Mouse (Mus musculus) adrenal gland, postnatal 14 days (tissue): ENCODE results near the gene Thrb. TPM values are rescaled to one million over a fixed set of nuclear protein-coding genes. Genes with fewer than 3 reads are reported as not detected.
A peak's percentile ranks its signal among the peaks of the same experiment; 100 is the strongest.
"Not testable (repeated sequence)": the region's sequence is repeated elsewhere in the genome, so short reads cannot be mapped to it uniquely, and the experiment has no call there.

Experiments used
- DNase-seq: peaks from one replicate; pipeline ENCODE4 v3.0.0; 2021; ENCODE audit warnings: mixed read lengths
- total RNA-seq: library from RNA; stranded (reverse); gene quantifications from 2 replicates; pipeline ENCODE4 v1.2.3, GENCODE M21; 2021

Gene Thrb
- total RNA-seq, 1 experiment from 2014 or later = 56.0 TPM

DNA sequence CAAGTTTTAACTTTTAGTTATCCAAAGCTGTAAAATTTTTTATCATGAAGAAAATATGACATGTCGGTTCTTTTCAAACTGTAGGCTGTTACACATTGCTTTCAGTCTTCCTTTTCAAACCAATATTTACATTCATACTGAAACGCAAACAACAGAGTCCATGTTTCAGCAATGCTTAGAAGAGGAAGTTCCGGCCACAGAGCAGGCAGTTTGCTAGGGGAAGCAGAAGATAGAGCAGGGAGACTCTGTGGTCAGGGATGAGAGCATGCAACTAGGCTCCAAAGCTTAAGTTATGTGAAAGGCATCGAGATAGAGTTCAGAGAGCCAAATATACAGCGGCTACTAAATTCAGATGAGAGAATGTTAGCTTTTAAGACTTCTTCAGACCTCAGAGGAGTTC, 219.4 kb downstream of the Thrb start:
- no peak for DNase-seq

DNA sequence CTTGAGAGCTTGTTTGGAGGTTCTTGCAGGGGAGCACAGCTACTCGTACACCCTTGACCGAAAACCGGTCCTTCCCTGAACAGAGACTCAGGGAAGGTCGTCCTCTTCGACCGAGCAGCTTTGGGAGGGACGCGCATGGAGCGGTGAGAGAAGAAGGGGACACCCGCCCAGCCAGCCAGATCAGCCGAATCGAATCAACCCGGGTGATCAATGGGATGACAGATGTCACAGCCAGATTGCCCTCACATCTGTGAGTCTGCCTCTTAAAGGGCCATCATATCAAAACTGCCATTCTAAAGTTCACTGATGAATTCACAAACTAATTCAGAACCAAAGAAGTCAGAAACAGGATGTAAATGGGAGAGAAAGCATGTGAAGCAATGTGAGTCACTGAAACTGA, 224.8 kb downstream of the Thrb start:
- DNase-seq = no peak

DNA sequence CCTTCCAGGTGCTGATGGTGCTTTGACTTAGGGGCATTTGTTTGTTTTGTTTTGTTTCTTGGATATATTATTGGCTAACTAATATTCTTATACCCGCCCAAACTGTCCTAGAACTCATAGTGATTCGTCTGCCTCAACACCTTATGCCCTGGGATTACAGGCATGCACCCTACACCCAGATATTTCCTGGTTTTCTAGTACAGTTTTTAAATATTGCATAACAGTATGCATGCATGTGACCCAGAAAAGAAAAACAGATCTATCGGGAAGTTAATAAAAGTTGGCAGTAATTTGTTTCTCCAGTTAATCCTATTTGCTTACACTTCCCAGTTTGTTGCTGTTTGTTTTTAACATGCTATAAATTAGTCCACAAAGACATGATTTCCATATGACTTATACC, 225.3 kb downstream of the Thrb start:
- no peak for DNase-seq

DNA sequence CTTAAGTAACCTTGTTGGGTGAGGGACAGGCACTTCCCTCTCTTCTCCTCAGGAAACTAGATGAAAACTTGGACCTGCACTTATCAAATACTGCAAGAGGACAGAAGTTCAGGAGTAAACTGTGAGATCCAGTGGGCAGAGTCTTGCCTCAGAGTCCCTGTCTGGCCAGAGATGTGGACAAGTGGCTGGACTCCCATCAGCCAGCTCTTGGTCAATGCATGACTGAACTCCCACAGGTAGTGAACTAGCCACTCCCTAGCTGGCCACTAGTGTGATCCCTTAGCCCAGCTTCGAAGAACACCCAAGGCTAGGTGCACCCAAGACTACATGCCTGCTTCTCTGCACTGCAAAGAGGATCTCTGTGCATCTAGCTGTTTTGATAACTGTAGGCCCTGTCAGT, 234.7 kb downstream of the Thrb start:
- DNase-seq = peak; percentile 38

DNA sequence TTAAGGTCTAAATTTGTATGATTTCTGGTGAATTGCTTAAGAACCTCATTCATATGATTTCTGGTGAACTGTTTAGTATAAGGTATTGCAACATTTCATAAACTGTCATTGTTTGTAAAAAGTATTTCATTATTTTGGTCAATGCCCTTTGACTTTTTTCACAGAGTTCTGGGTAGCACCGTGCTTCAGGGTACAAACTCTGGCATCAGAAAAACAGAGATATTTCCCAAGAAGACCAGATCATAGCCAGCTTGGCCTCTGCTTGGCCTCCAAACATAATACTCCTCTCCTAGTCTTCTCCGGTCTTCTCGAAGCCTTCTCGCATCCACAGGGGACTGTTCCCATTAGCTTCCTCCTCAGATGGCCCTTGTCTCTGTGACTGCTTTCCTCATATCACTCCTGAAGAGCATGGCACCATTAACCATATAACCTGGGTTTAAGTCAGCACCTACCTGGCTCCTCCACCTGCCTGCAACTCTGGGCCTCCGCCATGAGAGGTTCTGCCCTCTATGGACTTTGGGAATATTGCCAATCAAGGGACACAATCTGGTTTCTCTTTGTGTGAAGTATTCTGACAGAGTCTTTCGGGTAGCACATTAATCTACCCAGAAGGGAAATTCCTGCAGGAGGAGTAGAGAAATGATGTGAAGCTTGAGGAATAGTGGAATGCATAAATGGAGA, 239.8 kb downstream of the Thrb start:
- no peak for DNase-seq

DNA sequence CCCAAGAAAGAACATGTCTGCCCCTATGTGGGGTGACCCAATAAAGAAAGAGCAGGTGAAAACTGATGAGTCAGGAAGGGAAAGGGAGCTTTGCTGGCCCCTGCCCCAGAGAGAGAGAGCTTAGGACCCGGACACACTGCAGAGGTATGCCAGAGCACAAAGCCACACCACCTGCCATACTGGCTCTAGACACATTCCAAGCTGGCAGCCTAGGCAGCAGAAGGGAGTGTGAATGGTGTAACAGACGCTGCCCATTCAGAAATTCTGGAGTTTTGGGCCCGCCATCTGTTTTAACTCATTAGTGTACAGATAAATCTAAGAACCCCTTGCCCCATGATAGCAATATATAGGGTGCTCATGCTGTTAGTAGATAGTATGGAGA, 240.3 kb downstream of the Thrb start:
- no peak for DNase-seq

DNA sequence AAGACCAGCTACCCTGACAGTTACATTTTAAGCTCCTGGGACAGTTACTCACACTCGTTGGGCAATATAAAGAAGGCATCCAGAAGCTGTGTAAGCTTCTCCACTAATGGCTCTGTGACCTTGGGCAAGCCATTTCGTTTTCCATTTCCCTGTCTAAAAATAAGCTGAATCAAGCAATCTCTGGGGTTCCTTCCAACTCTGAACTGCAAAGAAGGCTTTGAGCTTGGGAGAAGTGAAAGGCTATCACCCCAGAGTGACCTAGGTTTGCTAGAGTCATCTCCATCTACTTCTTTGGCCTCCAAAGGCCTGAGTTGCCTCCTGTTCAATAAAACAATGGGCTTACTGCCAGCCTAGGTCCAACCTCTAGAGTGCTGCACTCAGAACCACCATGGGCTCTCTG, 242.4 kb downstream of the Thrb start:
- peak; percentile 35 for DNase-seq

DNA sequence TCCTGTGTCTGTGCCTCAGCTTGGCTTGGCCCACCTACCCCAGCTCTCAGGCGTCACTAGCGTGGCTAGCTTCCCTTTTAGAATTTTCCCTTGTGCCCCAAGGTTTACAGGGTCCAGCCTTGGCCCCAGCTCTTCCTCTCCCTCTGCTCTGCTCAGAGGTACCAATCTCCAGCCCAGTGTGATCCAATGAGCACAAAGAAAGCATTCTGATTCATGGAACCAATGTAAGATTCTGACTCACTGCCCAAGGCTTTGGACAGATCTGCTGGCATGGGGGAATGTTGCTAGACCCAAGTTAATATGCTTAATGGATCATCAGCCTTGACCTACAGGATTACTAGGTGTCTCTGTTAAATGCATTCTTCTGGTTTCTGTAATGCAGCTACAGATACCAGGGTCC, 243.1 kb downstream of the Thrb start:
- DNase-seq = peak; percentile 28

DNA sequence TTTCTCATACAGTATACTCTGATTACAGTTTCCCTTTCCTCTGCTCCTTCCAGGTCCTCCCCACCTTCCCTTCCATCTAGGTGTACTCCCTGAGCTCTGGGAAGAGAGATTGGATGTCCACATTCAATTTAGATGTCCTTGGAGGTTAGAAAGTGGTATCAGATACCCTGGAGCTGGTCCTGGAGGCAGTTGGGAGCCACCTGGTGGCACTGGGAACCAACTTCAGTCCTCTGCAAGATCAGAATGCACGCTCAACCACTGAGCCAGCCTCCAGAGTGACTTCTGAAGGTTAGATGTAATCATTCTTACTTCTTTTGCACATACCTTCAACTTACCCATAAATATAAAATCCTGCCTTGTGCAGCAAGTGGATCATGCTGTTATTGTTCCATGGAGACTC, 244.5 kb downstream of the Thrb start:
- DNase-seq = peak; percentile 38

DNA sequence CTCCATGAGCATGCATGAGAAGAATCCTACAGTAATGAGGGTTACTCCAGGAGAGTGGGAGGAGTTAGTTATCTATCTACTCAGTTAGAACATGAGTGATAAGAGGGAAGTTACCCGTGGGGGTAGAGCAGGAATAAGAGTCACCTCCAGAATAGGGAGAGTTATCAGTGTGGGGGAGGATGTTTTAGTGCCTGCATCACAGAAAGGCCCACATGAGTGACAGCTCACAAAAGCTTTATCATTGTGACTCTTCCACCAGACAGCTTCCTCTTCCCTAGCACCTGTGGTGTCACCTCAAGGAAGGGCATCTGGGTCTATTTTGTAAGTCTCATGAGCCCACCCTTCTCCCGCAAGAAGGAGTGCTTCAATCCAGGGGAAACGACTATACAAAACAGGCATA, 245.6 kb downstream of the Thrb start:
- DNase-seq = no peak

DNA sequence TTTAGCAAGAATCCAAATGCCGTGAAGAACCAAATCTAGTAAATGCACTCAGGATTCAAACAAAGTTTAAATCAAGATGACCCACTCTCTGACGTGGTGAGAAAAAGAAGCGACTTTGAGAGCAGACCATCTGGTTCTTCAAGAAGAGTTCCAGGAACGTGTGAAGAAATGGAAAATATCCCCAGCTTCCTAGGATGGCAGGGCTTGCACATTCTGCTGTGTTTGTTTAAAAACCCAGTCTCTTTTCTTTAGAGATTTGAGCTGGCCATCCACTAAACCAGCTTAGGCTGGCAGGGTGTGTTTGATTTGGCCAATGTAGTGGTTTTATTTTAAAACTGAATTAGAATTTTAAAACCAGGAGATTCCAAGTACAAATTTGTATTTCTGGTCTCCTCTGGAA, 246.9 kb downstream of the Thrb start:
- no peak for DNase-seq

DNA sequence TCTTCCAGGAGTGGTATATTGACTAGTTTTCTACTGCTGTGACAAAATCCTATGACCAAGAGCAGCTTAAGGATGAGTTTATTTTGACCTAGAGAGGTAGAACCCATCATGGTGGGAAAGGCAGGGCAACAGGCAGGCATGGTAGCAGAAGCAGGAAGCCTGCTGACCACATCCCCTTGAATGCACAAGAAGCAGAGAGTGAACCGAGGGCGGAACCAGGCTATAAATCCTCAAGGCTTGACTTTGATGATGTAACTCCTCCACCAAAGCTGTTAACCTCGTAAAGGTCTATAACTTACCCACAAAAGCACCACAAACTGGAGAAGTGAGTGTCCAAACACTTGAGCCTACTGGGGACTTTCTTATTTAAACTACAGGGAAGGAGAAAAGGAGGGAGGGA, 251.1 kb downstream of the Thrb start:
- DNase-seq = no peak

DNA sequence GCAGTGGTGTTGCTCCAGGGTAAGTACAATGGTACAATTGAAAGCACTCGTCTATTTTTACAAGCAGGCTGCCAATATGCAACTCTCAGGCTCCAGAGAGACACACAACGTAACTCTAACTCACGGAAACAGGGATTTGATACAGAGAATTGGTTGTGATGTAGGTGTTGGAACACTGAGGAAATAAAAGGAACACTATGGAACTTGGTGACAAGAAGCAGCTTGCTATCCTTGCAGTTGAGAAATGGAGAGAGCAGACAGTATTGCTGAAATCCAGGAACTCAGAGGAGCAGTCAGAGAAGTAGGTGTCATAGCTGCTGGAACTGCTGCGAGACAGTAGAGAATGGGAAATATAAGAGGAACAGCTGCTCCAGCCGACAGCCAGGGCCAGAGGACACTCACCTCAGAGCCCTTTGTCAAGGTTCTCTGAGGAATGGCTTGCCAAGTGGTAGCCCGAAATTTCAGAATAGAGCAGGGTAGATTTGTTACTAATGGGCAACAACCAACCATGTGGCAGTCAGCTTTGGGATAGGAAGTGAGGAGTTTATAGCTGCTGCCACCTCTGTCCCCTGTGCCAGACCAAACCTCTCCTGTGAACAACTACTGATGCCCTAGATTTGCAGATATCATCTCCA, 252.6 kb downstream of the Thrb start:
- peak; percentile 10 for DNase-seq

DNA sequence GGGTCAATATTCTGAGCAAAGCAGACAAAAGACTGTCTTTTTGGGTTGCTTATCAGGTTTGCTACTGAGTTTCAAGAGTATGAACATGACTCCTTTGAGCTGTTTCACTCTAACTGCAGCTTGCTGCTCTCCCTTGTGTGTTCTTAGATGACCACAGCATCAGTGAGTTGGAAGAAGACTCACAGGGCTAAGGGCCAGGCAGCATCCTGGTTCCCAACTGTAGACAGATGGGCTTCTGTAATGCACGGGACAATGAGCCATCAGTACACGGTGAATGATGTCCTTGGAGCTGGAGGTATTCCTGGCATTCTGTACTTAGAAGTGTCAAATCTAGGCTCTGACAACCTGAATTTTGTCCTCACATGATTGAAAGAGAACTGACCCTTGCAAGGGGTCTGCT, 255.5 kb downstream of the Thrb start:
- no peak for DNase-seq

DNA sequence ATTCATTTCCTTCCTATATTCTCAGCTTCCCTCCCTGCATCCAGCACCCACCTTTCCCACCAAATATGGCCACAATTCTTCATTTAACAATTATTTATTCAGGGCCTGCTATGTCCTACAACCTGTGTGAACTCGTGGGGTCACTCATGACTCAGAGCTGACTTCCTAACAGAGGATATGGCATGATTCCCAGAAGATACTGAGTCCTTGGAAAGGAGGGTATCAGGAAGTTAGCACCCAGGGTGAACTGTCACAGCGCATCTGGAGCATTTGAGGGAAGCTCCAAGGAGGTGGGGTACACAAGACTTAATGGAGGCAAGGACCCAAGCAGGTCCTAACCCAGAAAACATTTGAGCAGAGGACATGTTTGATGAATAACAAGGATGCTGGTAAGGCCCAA, 256.6 kb downstream of the Thrb start:
- DNase-seq = no peak

DNA sequence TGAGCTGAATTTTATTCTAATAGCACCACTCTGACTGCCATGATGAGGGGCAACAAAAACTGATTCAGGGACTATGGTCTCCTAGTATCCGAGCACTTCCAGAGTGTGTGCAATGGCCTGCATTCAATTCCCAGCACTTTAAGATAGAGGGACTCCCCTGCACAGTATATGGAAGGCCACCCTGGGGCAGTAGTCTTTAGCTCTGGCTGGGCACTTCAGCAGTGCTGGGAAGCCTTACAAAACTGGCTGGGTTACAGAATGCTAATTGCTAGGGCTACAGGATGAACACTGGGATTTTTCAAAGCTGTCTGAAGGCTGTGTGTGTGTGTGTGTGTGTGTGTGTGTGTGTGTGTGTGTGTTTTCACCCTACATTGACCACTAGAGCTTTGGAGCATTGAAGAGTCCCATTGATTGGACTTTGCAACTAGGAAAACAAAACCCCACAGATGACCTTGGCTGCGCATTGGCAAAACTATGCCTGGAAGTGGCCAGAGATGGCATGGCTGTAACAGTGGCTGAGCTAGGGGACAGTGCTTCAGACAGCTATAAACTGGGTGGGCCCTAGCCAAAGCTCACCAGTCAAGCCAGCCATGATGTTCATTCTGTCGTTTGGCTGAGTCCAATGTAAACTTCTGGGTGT, 257.2 kb downstream of the Thrb start:
- DNase-seq = no peak

DNA sequence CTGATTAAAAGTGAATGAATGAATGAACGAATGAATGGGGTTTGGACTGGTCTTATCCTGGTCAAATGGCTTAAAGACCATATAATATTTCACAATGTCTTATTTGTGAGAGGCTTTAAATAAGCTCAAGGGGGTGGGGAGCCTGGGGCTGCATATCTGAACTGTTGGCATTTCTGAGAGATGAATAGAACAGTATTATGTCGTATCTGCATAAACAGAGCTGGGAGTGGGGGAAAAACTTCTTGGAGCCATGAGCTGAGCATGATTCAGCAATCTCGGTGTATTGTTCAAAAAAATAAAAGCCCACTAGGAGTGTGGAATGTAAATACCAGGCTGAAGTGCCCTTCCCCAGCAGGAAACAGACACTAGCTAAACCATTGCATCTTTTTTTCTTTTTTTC, 257.8 kb downstream of the Thrb start:
- no peak for DNase-seq

DNA sequence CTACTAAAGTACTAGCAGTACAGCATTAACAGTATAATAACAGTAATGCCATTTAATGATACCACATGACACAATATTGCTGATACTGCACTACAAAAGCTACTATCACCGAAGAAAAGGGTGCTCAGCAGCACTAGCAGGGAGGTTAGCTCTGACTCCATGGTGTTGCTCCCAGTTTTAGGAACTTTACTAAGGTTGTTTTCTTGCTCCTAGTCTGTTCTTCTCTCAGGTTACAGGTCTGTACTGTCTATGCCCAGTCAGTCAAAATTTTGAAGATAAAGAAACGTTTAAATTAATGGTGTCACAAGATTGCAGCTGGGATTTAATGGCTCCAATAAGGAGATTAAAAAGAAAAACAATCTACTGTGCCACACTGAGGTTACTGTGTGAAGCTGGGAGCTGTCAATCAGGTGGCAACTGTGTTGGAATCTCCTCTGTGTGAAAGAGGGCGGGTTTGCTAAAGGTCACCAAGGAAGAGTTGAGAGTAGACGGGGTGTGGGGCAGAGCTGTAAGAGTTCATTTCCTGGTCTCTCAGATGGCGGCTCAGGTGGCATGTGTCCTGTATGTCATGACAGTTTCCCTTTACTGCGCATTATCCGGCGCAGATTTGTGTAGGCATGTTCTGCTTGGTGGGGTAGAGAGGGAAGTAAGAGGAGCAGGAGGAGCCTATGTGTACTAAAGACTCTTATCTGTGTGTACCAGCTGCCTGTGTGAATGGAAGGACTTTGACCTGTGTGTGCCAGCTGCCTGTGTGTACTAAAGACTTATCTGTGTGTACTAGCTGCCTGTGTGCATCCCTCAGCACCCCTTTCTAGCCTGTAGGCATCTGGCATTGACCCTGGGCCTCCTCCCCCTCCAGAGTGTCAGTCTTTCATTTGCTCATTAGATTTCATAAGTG, 263.0 kb downstream of the Thrb start:
- peak; percentile 29 for DNase-seq

DNA sequence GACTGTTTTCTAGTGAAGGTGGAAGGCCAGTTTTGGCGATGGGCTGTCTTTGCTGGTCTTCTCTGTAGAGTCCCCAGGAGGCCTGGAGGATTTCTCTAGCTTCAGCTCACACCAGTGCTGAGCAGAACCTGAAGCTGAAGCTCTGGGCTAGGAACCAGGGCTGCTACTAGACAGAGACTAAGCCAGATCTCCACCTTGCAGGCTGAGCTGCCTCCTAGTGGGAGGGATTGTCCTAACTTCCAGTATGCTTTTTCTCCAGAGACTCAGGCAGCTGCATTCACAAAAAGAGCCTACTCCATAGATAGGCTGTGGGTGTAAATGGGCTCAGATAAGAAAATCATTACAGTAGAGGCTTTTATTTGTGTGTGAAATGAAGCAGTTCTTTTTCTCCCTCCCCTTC, 267.4 kb downstream of the Thrb start:
- peak; percentile 52 for DNase-seq

DNA sequence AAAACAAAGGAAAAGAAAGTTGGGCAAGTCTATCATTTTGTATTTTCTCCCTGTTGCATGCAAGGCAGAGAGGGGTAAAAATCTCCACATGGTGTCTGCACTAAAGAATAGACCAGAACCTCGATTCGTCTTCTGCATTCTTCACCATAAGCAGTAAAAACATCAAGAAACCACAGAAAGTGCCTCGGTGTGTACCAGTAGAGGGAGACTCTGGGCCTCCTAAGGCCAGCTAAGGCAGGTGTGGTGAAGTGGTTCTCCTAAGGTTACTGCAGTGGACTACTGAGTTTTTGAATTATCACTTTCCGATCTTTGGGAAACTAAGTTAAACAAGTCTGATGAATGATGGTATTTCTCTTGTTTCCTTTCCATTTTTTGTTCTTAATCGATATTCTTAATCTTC, 269.5 kb downstream of the Thrb start:
- no peak for DNase-seq

DNA sequence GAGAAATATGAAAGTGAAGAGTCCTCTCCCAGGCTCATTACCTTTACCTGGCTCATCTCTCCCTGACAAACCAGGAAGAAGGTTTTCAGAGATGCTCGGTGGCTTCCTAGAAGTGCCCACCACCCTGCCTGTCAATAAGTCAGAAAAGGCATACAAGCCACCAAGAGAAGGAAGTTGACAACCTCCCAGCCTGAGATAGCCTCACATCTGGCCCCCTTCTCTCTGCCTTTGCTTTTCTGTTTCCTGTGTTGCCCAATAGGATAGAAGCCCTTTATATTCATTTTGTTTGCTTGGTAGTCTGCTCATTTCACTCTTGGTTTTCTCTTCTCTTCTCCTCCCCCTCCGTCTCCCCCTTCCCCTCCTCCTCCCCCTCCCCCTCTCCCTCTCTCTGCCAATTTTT, 273.4 kb downstream of the Thrb start:
- DNase-seq = no peak

DNA sequence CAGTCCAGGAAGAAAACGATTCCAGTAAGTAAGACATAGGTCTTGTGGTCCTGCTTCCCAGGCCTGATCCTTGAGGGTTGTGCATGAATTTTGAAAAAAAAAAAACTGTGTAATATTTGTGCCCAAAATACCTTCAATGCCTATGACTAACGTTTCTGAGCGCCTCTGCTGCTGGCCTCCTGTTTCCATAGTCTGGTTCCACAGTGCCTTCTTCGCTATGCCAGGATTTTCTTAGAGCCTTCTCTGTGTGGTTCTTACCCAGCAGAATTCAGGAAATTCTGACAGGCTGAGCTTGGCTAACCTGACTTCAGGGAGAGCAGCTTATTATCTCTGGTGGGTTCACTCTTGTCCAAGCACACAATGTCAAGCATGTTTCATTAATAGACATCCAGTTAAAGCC, 274.7 kb downstream of the Thrb start:
- not testable (repeated sequence) for DNase-seq

DNA sequence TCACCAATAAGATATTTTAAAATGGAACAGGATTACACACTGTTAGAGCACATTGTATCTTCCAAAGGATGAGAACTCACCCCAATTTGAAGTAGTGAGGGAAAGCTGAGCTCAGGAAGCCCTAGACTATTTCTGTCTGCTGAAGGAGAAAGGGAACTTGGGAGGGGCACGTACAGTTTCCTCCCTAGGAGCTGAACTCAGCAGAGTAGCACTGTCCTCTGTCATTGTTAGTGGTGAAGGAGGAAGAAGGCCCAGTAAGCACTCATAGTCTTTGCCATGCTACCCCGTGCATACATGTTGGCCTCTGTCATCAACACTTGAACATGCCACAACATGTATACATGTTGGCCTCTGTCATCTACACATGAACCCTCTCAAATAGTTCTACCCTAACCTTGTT, 294.0 kb downstream of the Thrb start:
- DNase-seq = no peak
